8 mouse cellular contexts compared by ENCODE assay signal in genomic region chr3:27708581-27708980, GRCm38 (mm10). TPM values are rescaled to one million over a fixed set of nuclear protein-coding genes. Genes with fewer than 3 reads are reported as not detected.
DNase-seq lines count a peak whose midpoint lies in the region; ATAC-seq and TF ChIP-seq lines count a peak whose summit lies in the region.

No protein-coding gene starts in this region.

- TF ChIP-seq POLR2A in myocyte (IDR thresholded peaks at IDR 0.05; ENCODE audit: insufficient read length, low read depth): no peak

- peak; percentile 16; the same call in 1 of the 2 replicates for TF ChIP-seq CTCF in kidney, postnatal 0 days (IDR thresholded peaks at IDR 0.05; ENCODE audit: low read depth)

- H3K36me3 ChIP-seq in kidney, postnatal 0 days (ENCODE audit: insufficient read depth, low read length): no peaks in the 10 kb centered on the region
- H3K36me3 ChIP-seq in embryonic facial prominence, embryonic 14.5 days (ENCODE audit: control insufficient read depth, insufficient read depth, low read length): no peaks in the 10 kb centered on the region
- H3K36me3 ChIP-seq in intestine, embryonic 15.5 days: no peaks in the 10 kb centered on the region
- H3K36me3 ChIP-seq in myocyte (ENCODE audit: control insufficient read depth, insufficient read depth): no peaks in the 10 kb centered on the region

- H3K27me3 ChIP-seq in kidney, postnatal 0 days (ENCODE audit: insufficient read depth, low read length): no peaks in the 10 kb centered on the region
- no peaks in the 10 kb centered on the region for H3K27me3 ChIP-seq in embryonic facial prominence, embryonic 14.5 days (replicated peaks; ENCODE audit: control insufficient read depth, insufficient read depth, low read length)
- H3K27me3 ChIP-seq in intestine, embryonic 15.5 days (replicated peaks): no peaks in the 10 kb centered on the region
- H3K27me3 ChIP-seq in myocyte (ENCODE audit: control insufficient read depth, insufficient read depth, insufficient read length): no peaks in the 10 kb centered on the region

- H3K9me3 ChIP-seq in kidney, postnatal 0 days (replicated peaks; ENCODE audit: low read length): no peaks in the 10 kb centered on the region
- H3K9me3 ChIP-seq in embryonic facial prominence, embryonic 14.5 days (ENCODE audit: control insufficient read depth, low read length): no peaks in the 10 kb centered on the region
- H3K9me3 ChIP-seq in intestine, embryonic 15.5 days: no peaks in the 10 kb centered on the region

- peaks cover 62% of the 10 kb centered on the region for H3K79me2 ChIP-seq in myocyte (ENCODE audit: control insufficient read depth, insufficient read depth)

- DNase-seq in kidney, postnatal 0 days (ENCODE audit: low spot score): no peak
- DNase-seq in kidney, adult 18-20 months: no peak
- DNase-seq in embryonic facial prominence, embryonic 14.5 days (ENCODE audit: low spot score): no peak
- DNase-seq in Muller cell, postnatal 12 days (ENCODE audit: inconsistent ontology term): no peak
- no peak for DNase-seq in left cerebral cortex, postnatal 10 days (ENCODE audit: extremely low spot score in 1 of 2, low spot score in 2 of 2)
- no peak for DNase-seq in frontal cortex, adult 2 months (ENCODE audit: extremely low spot score in 1 of 2, low spot score in 1 of 2)

- ATAC-seq in kidney, postnatal 0 days (replicated peaks; ENCODE audit: low FRiP score, low read depth): no peak
- ATAC-seq in embryonic facial prominence, embryonic 14.5 days (ENCODE audit: low read depth): no peak
- ATAC-seq in intestine, embryonic 15.5 days: no peak

- peak overlapping the region; percentile 80 for H3K4me2 ChIP-seq in kidney, postnatal 0 days (ENCODE audit: low read length)
- H3K4me2 ChIP-seq in embryonic facial prominence, embryonic 14.5 days (ENCODE audit: low read depth, low read length): peak overlapping the region; percentile 88
- peak overlapping the region; percentile 74 for H3K4me2 ChIP-seq in intestine, embryonic 15.5 days (replicated peaks)
- H3K4me2 ChIP-seq in myocyte (ENCODE audit: low read depth): peak overlapping the region; percentile 96

- WGBS in kidney, postnatal 0 days: 15% methylated on average over 5 of the region's 5 CpGs
- 19% methylated on average over 5 of the region's 5 CpGs for WGBS in embryonic facial prominence, embryonic 14.5 days
- whole genome bisulfite sequencing in intestine, embryonic 15.5 days: 20% methylated on average over 5 of the region's 5 CpGs

- H3K4me1 ChIP-seq in kidney, postnatal 0 days (replicated peaks; ENCODE audit: insufficient read depth, low read length): peaks cover 32% of the 10 kb centered on the region
- H3K4me1 ChIP-seq in embryonic facial prominence, embryonic 14.5 days (ENCODE audit: control insufficient read depth, insufficient read depth, low read length): peaks cover 23% of the 10 kb centered on the region
- peaks cover 25% of the 10 kb centered on the region for H3K4me1 ChIP-seq in intestine, embryonic 15.5 days (replicated peaks)

- intact Hi-C loops in left cerebral cortex, postnatal 10 days (cut with DNase I): no loop called here

- H3K9ac ChIP-seq in kidney, postnatal 0 days (ENCODE audit: low read depth, low read length): peak overlapping the region; percentile 96; the same call in 1 of the 2 replicates
- peak overlapping the region; percentile 95 for H3K9ac ChIP-seq in embryonic facial prominence, embryonic 14.5 days (ENCODE audit: low read depth, low read length)
- peak overlapping the region; percentile 92; the same call in 1 of the 2 replicates for H3K9ac ChIP-seq in intestine, embryonic 15.5 days

- peak overlapping the region; percentile 95 for H3K27ac ChIP-seq in kidney, postnatal 0 days
- H3K27ac ChIP-seq in embryonic facial prominence, embryonic 14.5 days (replicated peaks; ENCODE audit: low read depth, low read length): peak overlapping the region; percentile 96
- no peak overlapping the region for H3K27ac ChIP-seq in intestine, embryonic 15.5 days

- H3K4me3 ChIP-seq in kidney, postnatal 0 days (replicated peaks; ENCODE audit: low read depth, low read length): peak overlapping the region; percentile 63
- peak overlapping the region; percentile 73 for H3K4me3 ChIP-seq in embryonic facial prominence, embryonic 14.5 days (ENCODE audit: low read depth, low read length)
- peak overlapping the region; percentile 97 for H3K4me3 ChIP-seq in intestine, embryonic 15.5 days (replicated peaks)
- peak overlapping the region; percentile 77 for H3K4me3 ChIP-seq in myocyte

- H3ac ChIP-seq in myocyte (ENCODE audit: control insufficient read depth, insufficient read length): peak overlapping the region; percentile 85

TF ChIP-seq in myocyte, 11 proteins besides CTCF, POLR2A, EP300 and RAD21:
- no peak for TF ChIP-seq REST (IDR thresholded peaks at IDR 0.05; ENCODE audit: insufficient read depth, insufficient read length)
- TF ChIP-seq MYOG (IDR thresholded peaks at IDR 0.05; ENCODE audit: control insufficient read depth in 1 of 3, insufficient read depth in 1 of 3, insufficient read length in 2 of 3, low read depth in 2 of 3): no peak
- TF ChIP-seq SRF (IDR thresholded peaks at IDR 0.05; ENCODE audit: control insufficient read depth, insufficient read length, low read depth): no peak
- no peak for TF ChIP-seq TCF12 (IDR thresholded peaks at IDR 0.05; ENCODE audit: insufficient read depth, poor library complexity, severe bottlenecking)
- no peak for TF ChIP-seq E2F4 (IDR thresholded peaks at IDR 0.05; ENCODE audit: insufficient read depth)
- no peak for TF ChIP-seq USF1 (IDR thresholded peaks at IDR 0.05; ENCODE audit: low read depth)
- no peak for TF ChIP-seq MAX (IDR thresholded peaks at IDR 0.05; ENCODE audit: low read depth)
- TF ChIP-seq MYOD1 (IDR thresholded peaks at IDR 0.05; ENCODE audit: control insufficient read depth in 1 of 3, insufficient read length in 2 of 3, low read depth in 2 of 3): no peak
- TF ChIP-seq POLR2AphosphoS2 (IDR thresholded peaks at IDR 0.05; ENCODE audit: insufficient read length, low read depth): no peak
- no peak for TF ChIP-seq TCF3 (IDR thresholded peaks at IDR 0.05; ENCODE audit: insufficient read length, low read depth)
- TF ChIP-seq CEBPB (IDR thresholded peaks at IDR 0.05; ENCODE audit: insufficient read depth, poor library complexity, severe bottlenecking): no peak

RNA-seq across cellular contexts. Expression of gene Fndc3b, which starts 2.5 kb away (rescaled TPM):
- 23.1 and 24.2 TPM in 2 replicates for polyA plus RNA-seq in kidney, postnatal 0 days (2015; fragmentation: Nextera tagmentation; extraction: Ambion mirVana)
- polyA plus RNA-seq in embryonic facial prominence, embryonic 14.5 days (2014; fragmentation: Nextera tagmentation; extraction: Ambion mirVana): 43.2 and 44.3 TPM in 2 replicates
- polyA plus RNA-seq in intestine, embryonic 15.5 days (2015; fragmentation: Nextera tagmentation; extraction: Ambion mirVana): 20.1 and 21.7 TPM in 2 replicates
- polyA plus RNA-seq in myocyte (2012; fragmentation: generic; extraction: Trizol): 25.8 TPM
- 10 to 100 TPM; 22.9 to 25.7 TPM for total RNA-seq in left cerebral cortex, postnatal 10 days (2021)
- 8.4 and 9.3 TPM in 2 replicates for polyA plus RNA-seq in frontal cortex, adult 2 months (2012; rRNA removed)
